Mouse (Mus musculus) G1E (cell line): ENCODE results near the gene A630001G21Rik.

ENCODE experiments used
- CTCF ChIP-seq: IDR thresholded peaks from 2 replicates; pipeline ENCODE4 v1.5.1; 2012; ENCODE audit warnings: low read depth, low read length, inconsistent platforms, mixed read lengths
- GATA1 ChIP-seq: IDR thresholded peaks from 2 replicates; pipeline ENCODE4 v1.6.1; 2012; ENCODE audit warnings: borderline replicate concordance, low read length, inconsistent platforms, mixed read lengths
- GATA2 ChIP-seq: IDR thresholded peaks from 2 replicates; pipeline ENCODE4 v1.6.1; 2012; ENCODE audit warnings: low read depth, low read length, inconsistent platforms, borderline replicate concordance
- POLR2AphosphoS5 ChIP-seq: IDR thresholded peaks from 2 replicates; pipeline ENCODE4 v1.6.1; 2012; ENCODE audit warnings: low read depth, low read length, inconsistent platforms; ENCODE audit not compliant: insufficient replicate concordance
- TAL1 ChIP-seq: conservative IDR thresholded peaks from 2 replicates; pipeline ENCODE4 v1.6.1; 2012; ENCODE audit warnings: low read depth, low read length, inconsistent platforms, mixed read lengths

DNA sequence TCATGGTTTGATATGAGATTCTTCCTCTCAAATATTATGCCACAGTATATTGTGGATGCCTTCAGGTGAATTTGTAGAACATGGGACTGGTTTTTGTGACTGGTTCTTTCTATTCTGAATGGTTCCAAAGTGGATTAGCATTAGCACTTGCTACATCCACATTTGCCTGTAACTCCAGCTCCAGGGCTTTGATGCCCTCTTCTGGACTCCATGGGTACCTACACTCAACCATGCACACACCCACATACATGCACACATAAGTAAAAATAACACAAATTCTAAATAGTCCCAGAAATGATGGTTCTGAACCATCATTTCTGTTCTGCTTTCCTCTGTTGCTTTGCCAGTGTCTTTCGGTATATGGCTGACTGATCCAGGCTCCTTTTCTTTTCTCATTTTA lies 41.3 kb upstream of the A630001G21Rik start:
- TF ChIP-seq CTCF: no peak
- no peak for TF ChIP-seq GATA1
- TF ChIP-seq POLR2AphosphoS5: no peak
- no peak for TF ChIP-seq GATA2
- no peak for TF ChIP-seq TAL1
